Mouse (Mus musculus): ENCODE data around the gene Amotl1.

The Amotl1 gene

DNA sequence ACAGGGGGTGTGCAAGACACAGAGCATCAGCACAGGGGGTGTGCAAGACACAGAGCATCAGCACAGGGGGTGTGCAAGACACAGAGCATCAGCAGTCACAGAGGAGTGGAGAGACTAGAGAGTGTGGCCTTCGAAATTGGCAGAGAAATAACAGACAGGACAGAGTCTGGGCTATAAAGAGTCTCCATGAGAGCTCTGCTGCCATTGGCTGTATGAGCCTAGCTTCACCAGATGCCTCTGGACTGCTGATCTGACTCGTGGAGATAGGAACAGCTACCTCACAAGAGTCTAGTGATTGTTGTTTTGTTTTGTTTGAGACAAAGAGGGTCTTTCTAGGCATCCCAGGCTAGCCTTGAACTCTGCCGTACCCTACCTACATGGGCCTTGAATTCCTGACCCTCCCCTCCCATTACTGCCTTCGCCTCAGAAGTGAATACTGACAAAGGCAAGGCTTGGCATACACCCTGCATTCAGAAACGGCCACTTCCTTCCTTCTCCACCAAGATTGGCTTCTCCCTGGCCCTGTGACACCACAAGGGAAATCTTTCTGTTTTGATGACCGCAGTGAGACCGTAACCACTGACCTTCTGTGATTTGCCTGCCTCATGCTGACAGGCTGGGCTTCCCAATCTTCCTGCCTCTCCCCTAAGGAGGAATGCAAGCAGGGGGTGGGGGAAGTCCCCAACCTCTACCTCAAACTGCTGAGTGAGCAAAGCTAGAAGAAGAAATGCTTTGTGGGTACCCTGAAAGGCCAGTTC is 3.4 kb downstream of the Amotl1 start:
- DNase-seq (ENCODE audit: low spot score) = peak; percentile 71

DNA sequence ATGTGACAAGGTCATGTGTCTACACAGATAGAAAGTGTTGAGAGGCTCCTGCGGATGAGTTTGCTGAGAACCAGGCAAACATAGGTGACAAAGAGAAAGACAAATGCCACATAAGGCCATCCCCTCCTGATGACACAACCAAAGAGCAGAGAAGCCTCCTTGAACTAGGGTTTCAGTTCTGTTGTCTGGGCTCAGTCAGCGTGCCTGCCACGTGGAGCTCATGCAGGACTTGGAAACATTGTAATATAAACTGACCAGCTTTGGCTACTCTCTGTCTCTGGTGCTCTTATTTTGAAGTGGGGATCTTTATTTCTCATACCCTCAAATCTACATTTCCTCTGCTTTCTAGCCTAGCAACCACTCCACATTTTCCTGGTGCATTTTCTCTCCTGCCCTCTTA is 8.6 kb downstream of the Amotl1 start:
- DNase-seq (ENCODE audit: low spot score) = no peak

- DNase-seq (ENCODE audit: low spot score) = no peak
These were observed 9.3 kb downstream of the Amotl1 start for GRCm38 (mm10) chr9:14635551-14635950.

GRCm38 (mm10) chr9:14634155-14634554 is 10.7 kb downstream of the Amotl1 start:
- DNase-seq (ENCODE audit: low spot score) = no peak

GRCm38 (mm10) chr9:14632365-14633163 is 12.3 kb downstream of the Amotl1 start:
- no peak for DNase-seq (ENCODE audit: low spot score)

DNA sequence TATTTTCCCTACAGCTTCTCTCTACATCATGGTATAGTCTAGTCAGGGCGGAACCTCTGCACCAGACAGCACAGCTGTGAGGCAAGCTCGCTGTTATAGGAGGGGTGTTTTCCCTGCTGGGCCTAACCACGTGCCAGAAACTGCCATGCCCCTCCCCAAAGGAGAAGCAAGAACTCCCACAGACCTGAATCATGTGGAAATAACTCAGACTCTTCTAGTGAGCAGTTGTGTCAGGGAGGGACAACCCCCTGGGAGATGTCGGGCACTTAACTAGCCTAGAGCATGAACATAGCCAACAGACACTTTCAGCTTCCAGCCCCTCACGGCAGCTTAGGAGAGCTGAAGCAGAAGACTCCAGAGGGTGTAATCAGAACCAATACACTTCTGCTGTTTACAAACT is 13.1 kb downstream of the Amotl1 start:
- no peak for DNase-seq (ENCODE audit: low spot score)

GRCm38 (mm10) chr9:14627525-14627924 is 17.3 kb downstream of the Amotl1 start:
- no peak for DNase-seq (ENCODE audit: low spot score)

DNA sequence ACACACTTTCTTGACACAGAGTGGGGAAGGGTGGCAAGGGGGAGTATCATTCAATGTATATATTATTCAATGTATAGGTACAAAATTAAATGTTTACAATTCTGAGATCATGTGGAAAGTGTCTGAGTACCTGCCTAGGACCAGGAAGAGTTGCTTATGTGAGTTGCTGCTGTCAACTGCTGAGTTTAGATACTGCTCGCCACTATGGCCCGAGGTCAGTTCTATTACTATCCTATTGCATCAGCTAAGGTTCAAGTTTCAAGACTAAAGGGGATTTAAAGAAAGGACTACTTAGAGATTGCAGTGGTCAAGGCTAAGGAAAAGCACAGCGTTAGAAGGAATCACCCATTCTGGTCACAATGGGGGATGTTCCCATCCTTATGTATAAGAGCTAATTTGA is 18.9 kb downstream of the Amotl1 start:
- no peak for DNase-seq (ENCODE audit: low spot score)

DNA sequence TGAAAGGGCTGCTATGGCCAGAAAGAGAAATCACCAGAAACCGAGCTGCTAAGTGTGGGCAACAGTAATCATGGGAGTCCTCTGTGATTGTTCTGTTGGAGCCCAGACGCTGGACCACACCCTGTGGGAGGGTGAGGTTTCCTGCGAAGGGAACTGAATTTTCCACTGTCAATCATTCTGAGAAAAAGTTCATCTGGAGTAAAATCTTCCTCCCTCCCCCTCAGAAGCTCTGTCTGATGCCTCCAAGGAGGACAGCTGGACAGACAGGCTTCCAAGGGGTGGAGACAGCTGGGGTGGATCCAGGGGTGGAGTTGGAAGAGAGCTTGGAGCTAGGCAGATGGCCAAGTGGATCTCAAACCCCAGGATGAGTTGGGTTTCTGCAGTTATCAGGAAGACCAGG is 19.8 kb downstream of the Amotl1 start:
- peak; percentile 85 for DNase-seq (ENCODE audit: low spot score)

GRCm38 (mm10) chr9:14623928-14624327 is 20.9 kb downstream of the Amotl1 start:
- DNase-seq (ENCODE audit: low spot score) = no peak

DNA sequence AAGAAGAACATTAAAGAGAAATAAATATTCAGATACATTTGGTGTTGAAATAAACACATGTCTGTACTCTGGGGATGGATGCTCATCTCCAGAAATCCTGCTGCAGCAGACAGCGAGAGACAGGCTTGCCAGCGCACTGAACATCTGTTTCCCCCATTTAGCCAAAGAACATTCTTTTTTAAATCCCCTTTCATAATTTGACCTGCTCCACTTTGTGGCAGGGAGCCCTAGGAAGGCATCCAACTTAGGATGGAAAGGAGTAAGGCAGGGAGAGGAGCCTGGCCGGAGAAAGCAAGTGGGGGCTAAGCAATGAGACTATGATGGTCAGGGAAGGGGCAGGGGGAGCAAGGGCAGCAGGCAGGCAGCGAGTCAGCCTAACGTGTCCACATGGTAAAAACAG is 21.6 kb downstream of the Amotl1 start:
- no peak for DNase-seq (ENCODE audit: low spot score)

DNA sequence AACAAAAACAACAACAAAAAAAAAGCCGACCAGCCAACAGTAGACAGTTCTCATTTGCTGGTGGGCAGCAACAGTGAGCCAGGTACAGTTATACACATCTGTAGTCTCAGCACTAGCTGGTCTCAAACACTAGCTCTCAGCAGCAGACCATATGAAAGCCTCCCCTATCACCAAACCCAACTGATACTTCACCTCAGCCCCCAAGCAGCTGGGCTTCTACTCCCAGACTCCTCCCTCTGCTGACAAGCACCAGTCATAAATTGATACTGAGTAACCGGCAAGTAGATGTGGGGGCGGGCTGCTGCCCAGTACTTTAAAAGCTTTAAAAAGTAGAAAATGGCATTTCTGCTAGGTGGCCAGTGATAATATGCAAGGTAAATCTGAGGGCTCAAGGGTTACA is 22.0 kb downstream of the Amotl1 start:
- no peak for DNase-seq (ENCODE audit: low spot score)

- no peak for DNase-seq (ENCODE audit: low spot score)
These were observed 24.7 kb downstream of the Amotl1 start for GRCm38 (mm10) chr9:14620107-14620506.

DNA sequence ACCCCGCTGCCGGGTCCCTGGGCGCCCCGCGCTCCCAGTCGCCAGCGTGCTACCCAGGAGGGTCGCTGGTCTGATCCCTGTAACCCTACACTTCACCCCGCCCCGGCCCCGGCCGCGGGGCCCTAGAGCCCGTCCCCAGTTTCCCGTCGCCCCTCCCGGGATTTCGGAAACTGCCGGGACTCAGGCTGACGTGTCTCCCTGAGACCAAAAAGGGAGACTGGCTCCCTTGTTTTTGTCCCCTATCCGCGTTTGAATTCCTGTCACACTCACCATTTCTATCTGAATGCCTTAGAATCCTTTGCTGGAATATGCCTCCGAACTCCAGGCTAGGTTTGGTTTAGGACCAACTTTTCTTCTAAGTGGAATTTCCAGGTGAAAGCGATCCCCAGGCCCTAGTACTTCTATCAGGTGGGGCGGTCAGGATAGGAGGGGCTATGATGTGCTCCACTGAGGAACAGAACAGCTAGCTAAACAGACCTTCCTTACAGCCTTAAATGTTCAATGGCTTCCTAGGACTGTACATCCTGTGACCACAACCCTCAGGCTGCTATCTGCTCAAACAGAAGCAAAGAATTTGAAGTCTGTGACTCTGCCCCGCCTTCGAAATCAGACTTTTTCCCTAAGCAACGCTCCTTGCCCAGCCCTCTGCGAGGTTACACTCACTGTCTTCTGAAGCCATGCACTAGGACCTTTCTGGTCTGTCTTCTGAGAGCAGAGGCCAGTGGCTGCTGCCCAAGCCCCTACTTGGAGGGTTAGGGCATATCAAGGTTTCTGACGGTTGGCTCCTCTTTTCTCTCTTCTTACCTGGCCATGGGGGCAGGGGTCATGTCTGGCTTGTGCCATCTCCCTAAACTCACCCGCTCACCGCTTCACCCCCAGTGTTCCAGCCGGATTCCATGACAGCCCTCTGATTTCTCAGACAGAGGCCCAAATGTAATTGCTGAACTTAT is 29.6 kb downstream of the Amotl1 start:
- DNase-seq (ENCODE audit: low spot score) = peak; percentile 61

DNA sequence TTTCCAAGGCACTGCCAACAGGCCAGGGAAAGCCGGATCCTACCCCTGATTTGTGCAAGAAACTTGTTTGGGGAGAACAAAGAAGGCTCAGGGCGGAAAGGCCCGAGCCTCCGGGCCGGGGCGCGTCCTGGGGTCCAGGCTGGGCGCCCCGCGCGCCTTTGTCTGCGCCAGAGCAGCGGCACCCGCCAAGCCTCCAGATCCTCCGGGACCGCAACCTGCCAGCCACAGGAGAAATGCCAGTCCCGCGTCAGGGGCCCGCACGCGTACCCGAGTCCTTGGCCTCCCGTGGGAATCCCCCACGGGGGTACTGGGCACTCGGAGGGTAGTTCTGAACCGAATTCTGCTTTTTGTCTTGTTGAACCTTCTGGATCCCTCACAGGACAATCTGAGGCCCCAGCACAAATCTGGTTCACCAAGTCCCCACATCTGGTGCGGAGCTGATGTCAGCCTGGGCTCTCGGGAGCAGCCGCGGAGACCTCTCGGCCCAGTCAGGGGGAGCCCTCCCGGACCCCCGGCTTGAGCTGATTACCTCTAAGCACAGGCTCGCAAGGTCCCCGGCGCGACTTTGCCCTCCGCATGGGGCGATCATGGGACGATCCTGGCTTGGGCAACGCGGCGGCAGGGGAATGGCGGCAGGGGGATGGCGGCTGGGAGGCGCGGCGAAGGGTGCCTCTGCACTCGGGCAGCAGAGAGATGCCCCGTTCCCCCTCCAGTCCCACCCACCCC is 30.5 kb downstream of the Amotl1 start:
- no peak for DNase-seq (ENCODE audit: low spot score)

DNA sequence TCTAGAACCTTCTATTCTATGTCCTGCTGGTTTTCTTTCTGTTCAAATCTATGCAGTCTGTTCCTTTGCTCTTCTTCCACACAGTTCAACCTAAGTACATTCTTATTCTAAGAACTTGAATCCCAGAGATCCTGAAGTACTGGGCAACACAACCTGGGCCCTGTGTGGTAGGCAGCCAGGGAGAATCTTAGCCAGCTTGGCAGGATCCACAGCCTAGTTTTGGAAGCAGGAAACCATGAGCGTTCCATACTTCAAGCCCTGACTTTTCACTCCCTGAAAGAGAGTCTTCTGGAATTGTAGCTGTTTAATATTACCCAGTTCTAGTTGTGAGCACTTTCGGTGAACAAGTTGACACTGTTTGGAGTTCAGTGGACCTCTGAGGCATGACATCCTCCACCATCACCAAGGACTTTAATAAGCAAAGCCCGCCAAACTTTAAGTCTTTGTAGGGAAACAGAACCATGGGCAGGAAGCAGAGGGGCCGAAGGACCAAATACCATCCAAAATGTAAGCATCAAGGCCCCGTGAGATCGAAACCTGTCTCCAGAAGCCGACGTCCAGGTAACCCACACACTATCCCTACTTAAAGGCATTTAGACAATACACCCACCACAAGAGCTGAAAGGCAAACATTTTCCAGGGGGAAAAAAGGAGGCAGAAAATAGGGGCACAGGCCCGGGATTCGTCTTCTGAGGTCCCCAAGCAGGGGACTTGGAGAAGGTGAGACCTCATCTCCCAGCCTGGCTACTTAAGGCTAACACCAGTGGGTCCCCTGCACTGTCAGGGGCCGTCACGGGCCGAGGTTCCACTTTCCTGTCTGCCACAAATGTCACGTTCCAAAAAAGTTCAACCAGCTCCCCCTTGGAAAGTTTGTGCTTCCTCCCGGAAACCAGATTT is 31.3 kb downstream of the Amotl1 start:
- DNase-seq (ENCODE audit: low spot score) = peak; percentile 50

GRCm38 (mm10) chr9:14612588-14612987 is 32.3 kb downstream of the Amotl1 start:
- DNase-seq (ENCODE audit: low spot score) = no peak

- no peak for DNase-seq (ENCODE audit: low spot score)
These were observed 36.3 kb downstream of the Amotl1 start for GRCm38 (mm10) chr9:14608521-14608920.

DNA sequence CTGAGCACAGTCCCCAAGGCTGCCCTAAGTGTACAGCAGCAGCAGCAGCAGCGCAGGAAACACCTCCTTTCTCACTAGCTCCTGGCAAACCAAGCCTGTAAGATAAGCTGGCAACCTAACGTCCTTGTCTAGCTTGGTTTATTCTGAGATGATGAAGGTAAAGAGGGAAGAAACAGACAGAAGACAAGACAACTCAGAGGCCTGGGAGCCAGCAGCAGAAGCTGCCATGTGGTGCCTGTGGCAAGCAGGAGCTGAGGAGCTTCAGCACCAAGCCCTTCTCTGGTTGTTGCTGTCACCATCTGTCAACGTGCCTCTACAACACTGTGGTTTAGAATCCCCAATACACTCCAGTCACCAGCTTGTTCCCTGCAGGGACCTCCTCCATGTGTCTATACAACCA is 37.4 kb downstream of the Amotl1 start:
- no peak for DNase-seq (ENCODE audit: low spot score)

DNA sequence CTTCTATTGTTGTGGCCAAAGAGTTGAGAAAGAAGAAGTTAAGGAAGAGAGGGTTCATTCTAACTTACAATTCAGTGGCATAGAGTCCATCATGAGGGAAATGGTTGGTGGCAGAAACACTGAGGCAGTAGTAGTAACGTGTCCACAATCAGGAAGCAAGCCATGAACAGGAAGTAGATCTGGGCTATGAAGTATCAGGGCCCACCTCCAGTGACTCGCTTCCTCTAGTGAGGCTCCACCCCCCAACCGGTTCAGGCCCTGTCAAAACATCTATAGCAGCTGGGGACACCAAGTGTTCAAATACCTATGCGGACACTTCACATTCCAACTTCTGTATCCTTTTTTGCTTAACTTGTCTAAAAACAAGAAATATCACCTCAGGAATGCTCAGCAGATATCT is 38.9 kb downstream of the Amotl1 start:
- DNase-seq (ENCODE audit: low spot score) = no peak

DNA sequence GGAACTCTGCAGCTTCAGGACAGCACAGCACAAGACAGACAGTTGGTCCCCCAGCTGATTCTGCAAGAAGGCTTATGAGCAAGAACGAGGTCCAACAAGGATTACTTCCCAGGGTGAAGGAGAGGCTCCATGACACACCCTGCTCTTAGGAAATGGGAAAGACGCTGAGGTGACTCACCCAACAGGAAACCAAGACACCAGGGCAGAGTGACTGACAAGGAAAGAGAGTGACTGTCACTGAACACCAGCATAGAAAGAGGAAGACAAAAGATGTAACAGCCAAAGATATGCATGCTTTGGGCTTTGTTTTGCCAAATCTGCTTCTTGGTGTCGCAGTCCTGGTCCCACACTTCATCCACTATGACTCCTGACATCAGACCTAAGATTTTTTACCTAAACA is 40.5 kb downstream of the Amotl1 start:
- DNase-seq (ENCODE audit: low spot score) = no peak
